Mouse (Mus musculus): Measurements from ENCODE around the gene Glp2r.

GRCm38 (mm10) chr11:67721485-67721884 lies 49.5 kb downstream of the Glp2r start:
- TF ChIP-seq POLR2A (IDR thresholded peaks at IDR 0.05; ENCODE audit: insufficient read depth, low read length): no peak
- no peak for TF ChIP-seq EP300 (IDR thresholded peaks at IDR 0.05; ENCODE audit: insufficient read depth, low read depth, low read length)
- no peak for TF ChIP-seq CTCF (IDR thresholded peaks at IDR 0.05; ENCODE audit: low read depth, low read length)
